Mouse (Mus musculus): ENCODE data around the gene Bdh2. TPM values are rescaled to one million over a fixed set of nuclear protein-coding genes. Genes with fewer than 3 reads are reported as not detected.

The Bdh2 gene
- polyA plus RNA-seq, 1 experiment from 2014 or later = 3.9 TPM

DNA sequence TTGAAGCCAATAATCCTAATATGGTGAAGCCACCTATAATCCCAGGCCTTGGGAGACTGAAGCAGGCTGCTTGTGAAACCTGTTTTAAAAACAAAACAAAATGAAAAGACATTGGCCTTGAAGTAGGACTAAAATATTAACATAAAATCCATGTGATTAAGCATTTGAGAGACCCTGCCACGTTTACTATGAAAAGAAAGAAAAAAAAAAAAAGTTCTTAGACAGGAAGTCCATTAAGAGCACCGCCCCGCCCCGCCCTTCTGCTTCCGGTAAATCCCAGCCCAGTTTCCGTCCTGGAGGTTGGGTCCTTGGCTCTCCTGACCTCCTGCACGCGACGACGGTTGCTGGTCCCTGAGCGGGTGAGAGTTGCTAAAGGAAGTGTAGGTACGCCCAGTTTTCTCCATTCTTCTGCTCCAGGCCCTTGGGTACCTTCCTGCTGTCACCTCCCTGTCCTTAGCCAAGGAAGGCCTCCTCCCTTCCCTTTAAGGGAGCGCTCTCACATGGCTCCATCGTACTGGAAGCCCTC, 66.8 kb downstream of the Bdh2 start, which contains the start of gene Slc9b1:
Gene Slc9b1, plus strand, starts transcription at position 291 of the 526 bp plus-strand sequence.
- no peaks in the 10 kb centered on the region for H3K27me3 ChIP-seq (ENCODE audit: control insufficient read depth, insufficient read depth, low read length)

DNA sequence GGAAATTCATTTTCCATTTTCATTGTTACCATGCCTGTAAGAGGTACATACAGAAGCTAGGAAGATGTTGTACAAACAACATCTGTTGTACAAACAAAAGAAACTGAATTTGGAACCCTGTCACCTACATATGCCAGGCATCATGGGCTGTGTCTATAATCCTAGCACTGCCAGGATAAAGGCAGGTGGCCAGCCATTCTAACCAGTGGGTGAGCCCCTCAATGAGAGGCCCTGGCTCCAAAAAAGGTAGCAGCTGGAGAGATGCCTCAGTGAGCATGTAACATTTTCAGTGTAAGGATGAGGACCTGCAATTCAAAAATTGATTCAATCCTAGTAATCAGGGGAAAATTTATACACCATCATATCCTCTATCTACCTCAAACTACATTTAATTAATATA, 68.0 kb downstream of the Bdh2 start:
- H3K4me2 ChIP-seq (ENCODE audit: low read length) = no peak overlapping the region
- no peaks in the 10 kb centered on the region for H3K9me3 ChIP-seq (ENCODE audit: control insufficient read depth, low read length)
- H3K9ac ChIP-seq (ENCODE audit: low read length) = no peak overlapping the region
- H3K27ac ChIP-seq (replicated peaks in 1 of 2; ENCODE audit: control insufficient read depth in 1 of 2, insufficient read depth in 1 of 2, low read depth in 2 of 2, low read length in 2 of 2) = no peak overlapping the region
- no peaks in the 10 kb centered on the region for H3K36me3 ChIP-seq (ENCODE audit: control insufficient read depth, insufficient read depth, low read length)
- H3K4me1 ChIP-seq (ENCODE audit: control insufficient read depth in 2 of 2, insufficient read depth in 2 of 2, low read length in 2 of 2) = no peaks in the 10 kb centered on the region
- ATAC-seq (ENCODE audit: insufficient number of reproducible peaks, insufficient read depth, low FRiP score, low read depth) = no peak
- no peaks in the 10 kb centered on the region for H3K27me3 ChIP-seq (ENCODE audit: control insufficient read depth, insufficient read depth, low read length)
- no peak overlapping the region for H3K4me3 ChIP-seq (ENCODE audit: control insufficient read depth in 1 of 2, insufficient read depth in 1 of 2, low read depth in 1 of 2, low read length in 2 of 2)

More for the DNA sequence above, 66.8 kb downstream of the Bdh2 start, which contains the start of gene Slc9b1:
- Histone ChIP-seq H3K9ac (ENCODE audit: low read length) (no peak within 1 kb of the TSS), H3K4me3 (ENCODE audit: control insufficient read depth in 1 of 2, insufficient read depth in 1 of 2, low read depth in 1 of 2, low read length in 2 of 2) (no peak within 1 kb of the TSS), H3K36me3 (ENCODE audit: control insufficient read depth, insufficient read depth, low read length) (no peaks in the 10 kb centered on the region), H3K27ac (replicated peaks in 1 of 2; ENCODE audit: control insufficient read depth in 1 of 2, insufficient read depth in 1 of 2, low read depth in 2 of 2, low read length in 2 of 2) (no peak within 1 kb of the TSS), H3K4me2 (ENCODE audit: low read length) (no peak within 1 kb of the TSS), H3K4me1 (ENCODE audit: control insufficient read depth in 2 of 2, insufficient read depth in 2 of 2, low read length in 2 of 2) (no peaks in the 10 kb centered on the region), H3K9me3 (ENCODE audit: control insufficient read depth, low read length) (no peaks in the 10 kb centered on the region)
- 74% methylated on average over 14 of the region's 14 CpGs for WGBS
- ATAC-seq (ENCODE audit: insufficient number of reproducible peaks, insufficient read depth, low FRiP score, low read depth) = no peak

GRCm38 (mm10) chr3:135351857-135352256, 70.8 kb downstream of the Bdh2 start:
- no peak for ATAC-seq (ENCODE audit: insufficient number of reproducible peaks, insufficient read depth, low FRiP score, low read depth)
- Histone ChIP-seq H3K9ac (ENCODE audit: low read length) (no peak overlapping the region), H3K4me3 (ENCODE audit: control insufficient read depth in 1 of 2, insufficient read depth in 1 of 2, low read depth in 1 of 2, low read length in 2 of 2) (no peak overlapping the region), H3K36me3 (ENCODE audit: control insufficient read depth, insufficient read depth, low read length) (no peaks in the 10 kb centered on the region), H3K4me2 (ENCODE audit: low read length) (no peak overlapping the region), H3K27me3 (ENCODE audit: control insufficient read depth, insufficient read depth, low read length) (no peaks in the 10 kb centered on the region), H3K9me3 (ENCODE audit: control insufficient read depth, low read length) (no peaks in the 10 kb centered on the region), H3K4me1 (ENCODE audit: control insufficient read depth in 2 of 2, insufficient read depth in 2 of 2, low read length in 2 of 2) (no peaks in the 10 kb centered on the region), H3K27ac (replicated peaks in 1 of 2; ENCODE audit: control insufficient read depth in 1 of 2, insufficient read depth in 1 of 2, low read depth in 2 of 2, low read length in 2 of 2) (no peak overlapping the region)
- WGBS = 90% methylated on average over 3 of the region's 3 CpGs

Other genes starting within 250 kb of the Bdh2 start
- gene Cenpe, start 68.7 kb upstream of the Bdh2 start, polyA plus RNA-seq (2014; fragmentation: Nextera tagmentation; extraction: Ambion mirVana) = 19.4 and 20.0 TPM in 2 replicates
- gene Slc9b2, start 26.5 kb downstream of the Bdh2 start, polyA plus RNA-seq (2014; fragmentation: Nextera tagmentation; extraction: Ambion mirVana) = 0.22 and 0.51 TPM in 2 replicates
- gene Slc9b1, start 66.8 kb downstream of the Bdh2 start, polyA plus RNA-seq (2014; fragmentation: Nextera tagmentation; extraction: Ambion mirVana) = not detected in 2 replicates
- 47.2 and 49.8 TPM in 2 replicates for gene Cisd2, start 142.7 kb downstream of the Bdh2 start, polyA plus RNA-seq (2014; fragmentation: Nextera tagmentation; extraction: Ambion mirVana)
- 476 and 485 TPM in 2 replicates for gene Ube2d3, start 156.9 kb downstream of the Bdh2 start, polyA plus RNA-seq (2014; fragmentation: Nextera tagmentation; extraction: Ambion mirVana)
- gene Manba, start 204.4 kb downstream of the Bdh2 start, polyA plus RNA-seq (2014; fragmentation: Nextera tagmentation; extraction: Ambion mirVana) = 44.5 and 47.3 TPM in 2 replicates